Mouse (Mus musculus) liver, adult 2 months (tissue): ENCODE results near the gene Hist1h3g.

Source experiments
- CTCF ChIP-seq: fragments of 200-500 bp; IDR thresholded peaks from 2 replicates; pipeline ENCODE4 v1.5.1; 2011; ENCODE audit warnings: low read depth, low read length, control low read depth
- POLR2A ChIP-seq: fragments of 200-500 bp; IDR thresholded peaks from 2 replicates; pipeline ENCODE4 v1.6.1; 2011; ENCODE audit warnings: low read length, control low read depth; ENCODE audit not compliant: insufficient read depth; ENCODE audit errors: extremely low read depth

GRCm38 (mm10) chr13:23515281-23515680 lies 19.9 kb upstream of the Hist1h3g start:
- TF ChIP-seq POLR2A (no peak), CTCF (no peak)
